Mouse (Mus musculus): ENCODE data around the gene Ldhd.

Gene Ldhd

DNA sequence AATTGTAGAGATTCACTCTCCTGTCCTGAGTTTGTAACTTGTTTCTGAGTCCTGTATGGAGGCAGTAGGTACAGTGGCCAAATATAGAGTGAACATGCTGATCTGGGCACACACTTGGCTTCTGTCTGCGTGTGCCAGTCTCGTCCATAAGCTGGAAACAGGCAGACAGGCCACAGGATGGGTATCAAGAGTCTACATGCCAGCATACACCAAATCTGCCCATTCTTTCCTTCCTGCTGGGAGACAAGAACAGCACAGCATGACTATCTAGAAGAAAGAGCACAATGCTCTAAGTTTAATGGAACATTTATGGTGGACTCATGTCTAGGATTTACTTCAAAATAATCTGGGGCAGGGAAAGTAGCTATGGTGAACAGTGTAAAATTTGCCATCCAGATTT lies 35.2 kb downstream of the Ldhd start:
- DNase-seq (ENCODE audit: low spot score) = no peak

- DNase-seq (ENCODE audit: low spot score) = no peak
These were observed 35.9 kb downstream of the Ldhd start for GRCm38 (mm10) chr8:111594044-111594840.

GRCm38 (mm10) chr8:111592390-111592910 lies 37.7 kb downstream of the Ldhd start:
- DNase-seq (ENCODE audit: low spot score) = no peak

GRCm38 (mm10) chr8:111591176-111591575 lies 39.0 kb downstream of the Ldhd start:
- no peak for DNase-seq (ENCODE audit: low spot score)

DNA sequence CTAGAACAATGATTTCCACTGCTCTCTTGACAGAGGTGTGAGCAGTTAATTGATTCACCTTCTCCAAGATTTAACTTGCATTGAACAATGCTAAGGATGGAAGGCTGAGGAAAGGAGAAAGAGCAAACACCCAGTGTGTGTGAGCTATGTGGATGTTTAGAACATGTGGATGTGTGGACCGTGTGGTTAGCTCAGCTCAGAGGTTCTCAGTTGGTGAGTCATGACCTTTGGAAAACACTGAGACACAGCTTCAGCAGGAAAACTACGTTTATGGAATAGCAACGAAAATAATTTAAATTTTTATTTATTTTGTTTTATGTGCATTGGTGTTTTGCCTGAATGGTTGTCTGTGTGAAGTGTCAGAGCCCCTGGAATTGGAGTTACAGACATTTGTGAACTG lies 40.0 kb downstream of the Ldhd start:
- DNase-seq (ENCODE audit: low spot score) = no peak

- no peak for DNase-seq (ENCODE audit: low spot score)
These were observed 41.8 kb downstream of the Ldhd start for GRCm38 (mm10) chr8:111588336-111588735.

- DNase-seq (ENCODE audit: low spot score) = no peak
These were observed 42.6 kb downstream of the Ldhd start for GRCm38 (mm10) chr8:111587545-111588094.

DNA sequence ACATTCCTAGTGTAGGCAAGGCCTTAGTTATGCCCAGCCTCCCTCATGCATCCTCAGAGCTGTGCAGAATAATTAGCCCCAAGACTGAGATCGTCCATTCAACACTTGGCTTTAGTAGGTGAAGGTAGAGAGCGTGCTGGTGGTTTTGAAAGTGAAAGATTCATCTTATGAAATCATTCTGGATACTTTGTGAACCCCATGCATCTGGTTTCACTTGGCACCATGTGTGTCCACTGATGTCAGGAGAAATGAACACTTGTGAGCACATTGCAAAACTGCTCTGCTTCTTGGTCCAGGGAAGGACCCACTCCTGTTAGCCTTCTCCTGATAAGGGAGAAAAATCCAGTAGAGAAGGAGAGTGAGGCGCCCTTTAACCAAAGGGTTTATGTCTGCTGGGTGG lies 45.2 kb downstream of the Ldhd start:
- DNase-seq (ENCODE audit: low spot score) = no peak

DNA sequence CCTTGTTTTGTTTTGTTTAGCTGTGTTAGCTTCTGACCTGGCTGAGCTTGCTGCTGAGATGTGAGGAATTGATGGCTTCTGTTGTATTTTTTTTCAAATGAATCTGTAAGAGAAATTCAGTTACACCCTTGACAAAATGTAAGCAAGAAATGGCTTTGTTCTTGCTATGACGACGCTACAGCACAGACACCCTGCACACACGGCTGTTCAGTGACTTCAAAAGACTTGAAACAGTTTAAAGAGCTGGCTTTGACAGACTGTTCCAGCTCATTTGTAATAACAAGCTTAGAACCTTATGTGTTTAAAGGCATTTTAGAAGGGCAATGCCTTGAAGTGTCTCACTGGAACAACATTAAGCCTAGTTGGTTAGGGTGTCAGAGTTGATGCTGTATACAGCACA lies 47.8 kb downstream of the Ldhd start:
- DNase-seq (ENCODE audit: low spot score) = no peak

DNA sequence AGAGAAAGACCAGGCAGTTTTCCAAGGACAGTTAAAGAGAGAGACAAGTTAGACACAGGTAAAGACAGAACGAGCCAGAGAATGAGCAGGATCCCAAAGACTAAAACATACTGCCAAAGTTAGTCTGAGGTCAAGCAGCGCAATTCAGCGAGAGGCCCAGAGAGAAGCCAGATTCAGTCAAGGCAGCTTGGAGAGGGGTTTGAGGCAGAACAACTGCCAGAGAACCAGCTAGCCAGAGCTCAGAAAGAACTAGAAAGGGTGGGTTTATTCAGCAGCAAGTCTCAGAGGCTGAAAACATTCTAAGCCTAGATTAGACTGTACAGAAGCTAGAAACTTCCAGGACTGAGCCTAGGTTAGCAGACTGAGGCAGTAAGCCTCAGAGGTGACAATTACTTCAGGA lies 49.9 kb downstream of the Ldhd start:
- DNase-seq (ENCODE audit: low spot score) = no peak

GRCm38 (mm10) chr8:111579318-111579717 lies 50.9 kb downstream of the Ldhd start:
- no peak for DNase-seq (ENCODE audit: low spot score)

DNA sequence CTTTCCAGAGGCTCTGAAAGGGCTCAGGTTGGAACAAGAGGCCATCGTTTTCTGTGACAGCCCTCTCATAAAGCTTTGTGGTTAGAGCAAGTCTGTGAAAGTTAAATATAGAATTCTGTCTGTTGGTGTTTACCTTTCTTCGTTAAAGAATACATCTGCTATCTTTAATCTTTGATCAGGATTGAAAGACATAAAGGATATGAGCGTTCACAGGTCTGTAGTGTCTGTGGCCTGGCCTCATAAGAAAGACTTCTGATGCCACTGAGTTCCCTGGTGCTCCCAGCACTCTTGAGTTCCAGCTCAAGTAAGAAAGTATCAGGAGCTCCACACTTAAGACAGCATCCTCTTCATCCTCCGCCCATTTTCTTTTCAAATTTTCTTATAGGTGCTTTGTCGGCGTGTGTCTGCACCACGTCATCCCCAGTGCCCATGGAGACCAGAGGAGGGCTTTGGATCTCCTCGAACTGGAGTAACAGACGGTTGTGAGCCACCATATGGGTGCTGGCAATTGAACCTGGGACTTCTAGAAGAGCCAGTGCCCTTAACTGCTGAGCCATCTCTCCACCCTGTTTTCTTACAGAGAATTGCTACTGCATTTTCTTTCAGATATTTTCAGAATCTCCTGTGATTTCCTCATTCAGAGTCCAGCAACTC lies 52.2 kb downstream of the Ldhd start:
- no peak for DNase-seq (ENCODE audit: low spot score)

GRCm38 (mm10) chr8:111576501-111576900 lies 53.7 kb downstream of the Ldhd start:
- no peak for DNase-seq (ENCODE audit: low spot score)

DNA sequence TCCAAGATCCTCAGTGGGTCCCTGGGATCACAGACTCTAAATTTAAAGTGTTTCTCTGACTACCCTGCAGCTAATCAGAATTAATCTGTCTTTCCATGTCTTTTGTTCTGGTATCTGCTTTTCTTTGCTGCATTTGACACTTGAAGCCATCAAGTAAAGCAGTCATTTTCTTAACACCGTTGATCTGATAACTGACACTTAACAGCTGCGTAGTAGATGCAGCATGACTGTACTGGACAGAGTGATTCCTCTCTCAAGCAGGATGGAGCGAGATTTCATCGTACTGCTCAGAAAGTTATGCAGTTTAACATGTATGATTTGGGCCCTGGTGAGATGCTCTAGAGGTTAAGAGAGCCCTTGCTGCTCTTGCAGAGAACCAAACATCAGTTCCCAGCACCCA lies 54.7 kb downstream of the Ldhd start:
- DNase-seq (ENCODE audit: low spot score) = no peak

DNA sequence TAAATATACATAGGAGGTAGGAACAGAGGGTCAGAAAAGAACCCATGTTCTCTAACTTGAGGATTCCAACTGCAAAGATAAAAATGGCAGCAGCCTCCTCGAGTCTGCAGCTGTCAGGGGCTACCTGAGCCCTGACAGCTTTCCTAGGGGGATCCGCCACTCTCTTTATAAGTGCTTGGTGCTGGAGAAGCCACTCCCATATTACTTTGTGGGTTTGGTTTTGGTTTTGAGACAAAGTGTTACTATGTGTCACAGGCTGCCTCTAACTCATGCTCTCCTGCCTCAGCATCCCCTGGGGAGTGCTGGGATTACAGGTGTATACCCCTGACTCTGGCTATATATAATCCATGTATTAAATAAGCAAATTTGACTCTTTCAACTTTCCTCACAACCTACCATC lies 56.2 kb downstream of the Ldhd start:
- DNase-seq (ENCODE audit: low spot score) = no peak

All from layer of hippocampus, adult 9-10 months (tissue).